ENCODE assay signal across 11 mouse cellular contexts in the genomic region with DNA sequence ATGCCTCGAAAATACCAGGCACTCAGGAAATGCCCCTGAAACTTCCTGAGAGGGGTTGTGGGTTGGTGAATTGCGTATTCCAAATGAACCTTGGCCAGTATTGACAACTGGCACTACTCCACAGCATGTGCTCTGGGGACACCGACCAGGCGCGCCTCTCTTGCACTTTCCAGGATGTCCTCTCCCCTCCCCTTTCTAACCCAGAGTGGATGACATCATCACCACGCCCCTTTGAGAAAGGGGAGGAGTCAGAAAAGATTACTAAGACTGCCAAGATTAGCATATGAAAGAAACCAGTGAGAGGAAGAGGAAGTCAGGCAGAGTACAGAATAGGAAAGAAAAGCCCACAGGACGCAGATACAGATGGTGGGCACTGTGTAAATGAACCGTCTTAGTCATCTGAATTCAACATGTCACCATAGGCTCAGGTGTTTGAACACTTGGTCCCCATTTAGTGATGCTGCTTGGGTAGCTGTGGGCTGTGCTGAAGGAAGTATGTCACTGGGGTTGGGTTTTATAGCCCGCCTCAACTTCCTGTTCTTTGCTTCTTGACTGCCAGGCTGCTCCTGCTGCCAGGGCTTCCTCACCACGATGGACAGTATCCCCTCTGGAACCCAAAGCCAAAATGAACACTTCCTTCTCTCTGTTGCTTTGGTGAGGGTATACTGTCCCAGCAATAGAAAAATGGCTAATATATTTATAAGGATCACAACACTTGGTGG.
DNase-seq lines count a peak whose midpoint lies in the region; ATAC-seq and TF ChIP-seq lines count a peak whose summit lies in the region.
"Had no signal": no experiment of that assay in that cellular context is flagged by ENCODE, and none has a peak within 500 bp of the region (broad histone marks: within the 10 kb centered on the region; RNA-seq: fewer than 3 reads in every experiment).

No protein-coding gene starts in this region.

- H3K27me3 ChIP-seq in forebrain, embryonic 11.5 days (ENCODE audit: control insufficient read depth, insufficient read depth, low read length), result no peaks in the 10 kb centered on the region
- no peaks in the 10 kb centered on the region for H3K27me3 ChIP-seq in forebrain, embryonic 10.5 days (ENCODE audit: poor library complexity, severe bottlenecking)
- H3K27me3 ChIP-seq in midbrain, embryonic 10.5 days (ENCODE audit: low read depth, poor library complexity, severe bottlenecking), result no peaks in the 10 kb centered on the region
- H3K27me3 ChIP-seq in midbrain, postnatal 0 days (ENCODE audit: insufficient read depth, low read length), result no peaks in the 10 kb centered on the region
- H3K27me3 ChIP-seq in intestine, embryonic 15.5 days (replicated peaks), result no peaks in the 10 kb centered on the region
- H3K27me3 ChIP-seq: embryonic facial prominence, embryonic 12.5 days had no signal

- no peaks in the 10 kb centered on the region for H3K4me1 ChIP-seq in forebrain, embryonic 11.5 days (replicated peaks; ENCODE audit: control insufficient read depth, insufficient read depth, low read length)
- H3K4me1 ChIP-seq in forebrain, embryonic 10.5 days, result peaks cover 19% of the 10 kb centered on the region; the same call in 1 of the 2 replicates
- H3K4me1 ChIP-seq in midbrain, embryonic 10.5 days, result peaks cover 21% of the 10 kb centered on the region
- H3K4me1 ChIP-seq in midbrain, postnatal 0 days (ENCODE audit: insufficient read depth, low read length), result no peaks in the 10 kb centered on the region
- H3K4me1 ChIP-seq in intestine, embryonic 15.5 days (replicated peaks), result no peaks in the 10 kb centered on the region
- H3K4me1 ChIP-seq: embryonic facial prominence, embryonic 12.5 days had no signal

- no peaks in the 10 kb centered on the region for H3K9me3 ChIP-seq in forebrain, embryonic 11.5 days (ENCODE audit: control insufficient read depth, low read length)
- no peaks in the 10 kb centered on the region for H3K9me3 ChIP-seq in forebrain, embryonic 10.5 days
- H3K9me3 ChIP-seq in midbrain, embryonic 10.5 days (replicated peaks), result no peaks in the 10 kb centered on the region
- H3K9me3 ChIP-seq in midbrain, postnatal 0 days (ENCODE audit: low read length), result no peaks in the 10 kb centered on the region
- no peaks in the 10 kb centered on the region for H3K9me3 ChIP-seq in intestine, embryonic 15.5 days
- H3K9me3 ChIP-seq: embryonic facial prominence, embryonic 12.5 days had no signal

- no peak overlapping the region for H3K4me2 ChIP-seq in forebrain, embryonic 11.5 days (ENCODE audit: low read depth, low read length, severe bottlenecking)
- no peak overlapping the region for H3K4me2 ChIP-seq in midbrain, postnatal 0 days (ENCODE audit: low read depth, low read length, poor library complexity, severe bottlenecking)
- H3K4me2 ChIP-seq in intestine, embryonic 15.5 days (replicated peaks), result no peak overlapping the region
- H3K4me2 ChIP-seq: embryonic facial prominence, embryonic 12.5 days had no signal

- H3K27ac ChIP-seq in forebrain, embryonic 11.5 days (ENCODE audit: low read depth, low read length), result no peak overlapping the region
- H3K27ac ChIP-seq in forebrain, embryonic 10.5 days, result no peak overlapping the region
- H3K27ac ChIP-seq in midbrain, embryonic 10.5 days (replicated peaks), result no peak overlapping the region
- no peak overlapping the region for H3K27ac ChIP-seq in midbrain, postnatal 0 days (ENCODE audit: low read depth, low read length)
- no peak overlapping the region for H3K27ac ChIP-seq in intestine, embryonic 15.5 days
- H3K27ac ChIP-seq: embryonic facial prominence, embryonic 12.5 days had no signal

- 53% methylated on average over 10 of the region's 10 CpGs for WGBS in forebrain, embryonic 11.5 days
- WGBS in forebrain, embryonic 10.5 days, result 55% methylated on average over 10 of the region's 10 CpGs
- whole genome bisulfite sequencing in midbrain, embryonic 10.5 days, result 55% methylated on average over 10 of the region's 10 CpGs
- 40% methylated on average over 10 of the region's 10 CpGs for WGBS in midbrain, postnatal 0 days
- WGBS in intestine, embryonic 15.5 days, result 39% methylated on average over 10 of the region's 10 CpGs

- H3K36me3 ChIP-seq in forebrain, embryonic 11.5 days (ENCODE audit: control insufficient read depth, insufficient read depth, low read length), result no peaks in the 10 kb centered on the region
- H3K36me3 ChIP-seq in forebrain, embryonic 10.5 days (replicated peaks), result no peaks in the 10 kb centered on the region
- no peaks in the 10 kb centered on the region for H3K36me3 ChIP-seq in midbrain, embryonic 10.5 days
- H3K36me3 ChIP-seq in midbrain, postnatal 0 days (ENCODE audit: insufficient read depth, low read length), result no peaks in the 10 kb centered on the region
- H3K36me3 ChIP-seq in intestine, embryonic 15.5 days, result no peaks in the 10 kb centered on the region
- H3K36me3 ChIP-seq: embryonic facial prominence, embryonic 12.5 days had no signal

- ATAC-seq in forebrain, embryonic 11.5 days (replicated peaks; ENCODE audit: low FRiP score), result 0 out of 2 replicates have a peak, but pooled peaks have one; percentile 49
- no peak for ATAC-seq in midbrain, postnatal 0 days (ENCODE audit: low FRiP score)
- peak; percentile 27; the same call in 1 of the 2 replicates for ATAC-seq in granulocyte monocyte progenitor cell, adult 5-6 weeks (replicated peaks; ENCODE audit: poor library complexity, severe bottlenecking)
- no peak for ATAC-seq in erythroblast, adult 5-6 weeks (replicated peaks; ENCODE audit: low FRiP score, poor library complexity, severe bottlenecking)
- ATAC-seq in intestine, embryonic 15.5 days, result no peak

- no peak for DNase-seq in forebrain, embryonic 11.5 days (ENCODE audit: low spot score)
- no peak for DNase-seq in forebrain, embryonic 10.5 days (ENCODE audit: extremely low spot score, low spot score)
- DNase-seq in midbrain, embryonic 10.5 days (ENCODE audit: low spot score), result peak; percentile 23
- DNase-seq in midbrain, postnatal 0 days (ENCODE audit: low spot score), result no peak
- peak; percentile 21 for DNase-seq in retina, postnatal 7 days (ENCODE audit: low read depth, low spot score)
- DNase-seq: gastrocnemius, postnatal 25 days; kidney, adult 8-10 months had no signal

- H3K4me3 ChIP-seq in forebrain, embryonic 11.5 days (ENCODE audit: low read depth, low read length), result no peak overlapping the region
- H3K4me3 ChIP-seq in forebrain, embryonic 10.5 days, result no peak overlapping the region
- H3K4me3 ChIP-seq in midbrain, embryonic 10.5 days, result no peak overlapping the region
- H3K4me3 ChIP-seq in midbrain, postnatal 0 days (ENCODE audit: low read depth, low read length), result no peak overlapping the region
- no peak overlapping the region for H3K4me3 ChIP-seq in intestine, embryonic 15.5 days (replicated peaks)
- H3K4me3 ChIP-seq: embryonic facial prominence, embryonic 12.5 days had no signal

- no peak overlapping the region for H3K9ac ChIP-seq in forebrain, embryonic 11.5 days (ENCODE audit: low read length)
- no peak overlapping the region for H3K9ac ChIP-seq in midbrain, postnatal 0 days (replicated peaks; ENCODE audit: low read length, poor library complexity, severe bottlenecking)
- H3K9ac ChIP-seq in intestine, embryonic 15.5 days, result no peak overlapping the region
- H3K9ac ChIP-seq: embryonic facial prominence, embryonic 12.5 days had no signal

- no peak for TF ChIP-seq CTCF in midbrain, postnatal 0 days (IDR thresholded peaks at IDR 0.05)

Comparison
In these comparisons a context has a peak if more than half of its experiments do, and no peak if none do; other contexts are left out.
1. DNase-seq: peak in midbrain, embryonic 10.5 days (single experiment) and retina, postnatal 7 days (single experiment); none in forebrain, embryonic 11.5 days (single experiment), forebrain, embryonic 10.5 days (single experiment) and midbrain, postnatal 0 days (single experiment).
2. ATAC-seq: peak in forebrain, embryonic 11.5 days (single experiment) and granulocyte monocyte progenitor cell, adult 5-6 weeks (single experiment); none in midbrain, postnatal 0 days (single experiment), erythroblast, adult 5-6 weeks (single experiment) and intestine, embryonic 15.5 days (single experiment).